Mouse (Mus musculus): ENCODE measurements around the gene Clec1a.
A peak's percentile ranks its signal among the peaks of the same experiment; 100 is the strongest.
"Not testable (repeated sequence)": the region's sequence is repeated elsewhere in the genome, so short reads cannot be mapped to it uniquely, and the experiment has no call there.

Gene Clec1a

GRCm38 (mm10) chr6:129451411-129452039, at the start of gene Clec1a:
Clec1a (minus strand) TSS chr6:129452000.
- DNase-seq = no peak

GRCm38 (mm10) chr6:129499516-129499915, 47.7 kb upstream of the Clec1a start:
- DNase-seq = not testable (repeated sequence)

GRCm38 (mm10) chr6:129497345-129498218, 45.8 kb upstream of the Clec1a start:
- no peak for DNase-seq

GRCm38 (mm10) chr6:129494924-129495323, 43.1 kb upstream of the Clec1a start:
- no peak for DNase-seq

- DNase-seq = no peak
These were observed 28.5 kb upstream of the Clec1a start for GRCm38 (mm10) chr6:129480089-129480958.

GRCm38 (mm10) chr6:129476404-129477126, 24.8 kb upstream of the Clec1a start:
- DNase-seq = no peak

GRCm38 (mm10) chr6:129472627-129473026, 20.8 kb upstream of the Clec1a start:
- DNase-seq = no peak

GRCm38 (mm10) chr6:129471386-129471785, 19.6 kb upstream of the Clec1a start:
- DNase-seq = no peak

- no peak for DNase-seq
These were observed 2.1 kb downstream of the Clec1a start for GRCm38 (mm10) chr6:129449743-129450142.

- DNase-seq = no peak
These were observed 13.8 kb downstream of the Clec1a start for GRCm38 (mm10) chr6:129438033-129438432.

GRCm38 (mm10) chr6:129436025-129436424, 15.8 kb downstream of the Clec1a start:
- no peak for DNase-seq

GRCm38 (mm10) chr6:129434239-129434638, 17.6 kb downstream of the Clec1a start:
- no peak for DNase-seq

GRCm38 (mm10) chr6:129427281-129427680, 24.5 kb downstream of the Clec1a start:
- no peak for DNase-seq

GRCm38 (mm10) chr6:129425812-129426211, 26.0 kb downstream of the Clec1a start:
- DNase-seq = no peak

- DNase-seq = no peak
These were observed 26.6 kb downstream of the Clec1a start for GRCm38 (mm10) chr6:129425217-129425616.

GRCm38 (mm10) chr6:129423734-129424072, 28.1 kb downstream of the Clec1a start:
- peak; percentile 70 for DNase-seq

GRCm38 (mm10) chr6:129423040-129423733, 28.6 kb downstream of the Clec1a start:
- no peak for DNase-seq

GRCm38 (mm10) chr6:129422311-129422710, 29.5 kb downstream of the Clec1a start:
- DNase-seq = no peak

- no peak for DNase-seq
These were observed 37.6 kb downstream of the Clec1a start for GRCm38 (mm10) chr6:129414177-129414576.

- no peak for DNase-seq
These were observed 43.2 kb downstream of the Clec1a start, which contains the start of gene Clec9a for GRCm38 (mm10) chr6:129408562-129408961. Clec9a (plus strand) TSS chr6:129408862.

- DNase-seq = no peak
These were observed 44.5 kb downstream of the Clec1a start for GRCm38 (mm10) chr6:129407324-129407723.

- no peak for DNase-seq
These were observed 45.8 kb downstream of the Clec1a start for GRCm38 (mm10) chr6:129405999-129406398.
